ENCODE assay signal across 17 mouse cellular contexts in genomic region chr12:15981741-15982140, GRCm38 (mm10).
DNase-seq lines count a peak whose midpoint lies in the region; ATAC-seq and TF ChIP-seq lines count a peak whose summit lies in the region.
"Had no signal": no experiment of that assay in that cellular context is flagged by ENCODE, and none has a peak within 500 bp of the region (broad histone marks: within the 10 kb centered on the region; RNA-seq: fewer than 3 reads in every experiment).

No protein-coding gene starts in this region.

- no peak for TF ChIP-seq CTCF in spleen, adult 2 months (IDR thresholded peaks at IDR 0.05; ENCODE audit: extremely low read depth, insufficient read depth, insufficient read length, insufficient replicate concordance)

- no peaks in the 10 kb centered on the region for H3K4me1 ChIP-seq in spleen, adult 2 months (ENCODE audit: control insufficient read depth, insufficient read depth, insufficient read length)
- H3K4me1 ChIP-seq in hindbrain, embryonic 16.5 days (ENCODE audit: control insufficient read depth, insufficient read depth, low read depth, low read length): no peaks in the 10 kb centered on the region
- H3K4me1 ChIP-seq: forebrain, embryonic 13.5 days; intestine, embryonic 15.5 days; lung, embryonic 15.5 days had no signal

- H3K27ac ChIP-seq in spleen, adult 2 months (ENCODE audit: insufficient read depth, low read length): peak overlapping the region; percentile 79
- H3K27ac ChIP-seq in hindbrain, embryonic 16.5 days (ENCODE audit: low read depth, low read length): no peak overlapping the region
- H3K27ac ChIP-seq: forebrain, embryonic 13.5 days; intestine, embryonic 15.5 days; lung, embryonic 15.5 days had no signal

- no peak overlapping the region for H3K4me3 ChIP-seq in spleen, adult 2 months (ENCODE audit: extremely low read depth, insufficient read depth, insufficient read length)
- H3K4me3 ChIP-seq in hindbrain, embryonic 16.5 days (ENCODE audit: low read length): no peak overlapping the region
- H3K4me3 ChIP-seq: forebrain, embryonic 13.5 days; heart, embryonic 15.5 days; intestine, embryonic 15.5 days; lung, embryonic 15.5 days had no signal

- peak; percentile 7 for DNase-seq in embryo, embryonic 10.5 days (ENCODE audit: low spot score)
- no peak for DNase-seq in embryo, embryonic 11 days
- no peak for DNase-seq in spleen, adult 2 months (ENCODE audit: low read depth in 1 of 2, low spot score in 2 of 2)
- DNase-seq in spleen, postnatal 14 days (ENCODE audit: low spot score in 2 of 2): no peak
- peak; percentile 51 for DNase-seq in thymus, postnatal 0 days (ENCODE audit: low spot score)
- no peak for DNase-seq in heart, postnatal 4 days
- DNase-seq: cerebellum, adult 9-11 months; kidney, postnatal 4 days; liver; right cerebral cortex, postnatal 14 days had no signal

- WGBS in spleen, adult 2 months: 67% methylated on average over 1 of the region's 1 CpGs
- WGBS in hindbrain, embryonic 16.5 days: 41% methylated on average over 1 of the region's 1 CpGs

- H3K27me3 ChIP-seq in spleen, adult 2 months (ENCODE audit: control insufficient read depth, insufficient read depth, low read length): no peaks in the 10 kb centered on the region
- H3K27me3 ChIP-seq in hindbrain, embryonic 16.5 days (replicated peaks; ENCODE audit: control insufficient read depth, insufficient read depth, low read length): no peaks in the 10 kb centered on the region
- H3K27me3 ChIP-seq: forebrain, embryonic 13.5 days; heart, embryonic 15.5 days; intestine, embryonic 15.5 days; lung, embryonic 15.5 days had no signal

- H3K4me2 ChIP-seq in hindbrain, embryonic 16.5 days (ENCODE audit: low read length): no peak overlapping the region
- H3K4me2 ChIP-seq: forebrain, embryonic 13.5 days; heart, embryonic 15.5 days; intestine, embryonic 15.5 days; lung, embryonic 15.5 days had no signal

- H3K9ac ChIP-seq in hindbrain, embryonic 16.5 days (ENCODE audit: low read depth, low read length): no peak overlapping the region
- H3K9ac ChIP-seq: forebrain, embryonic 13.5 days; heart, embryonic 15.5 days; intestine, embryonic 15.5 days; lung, embryonic 15.5 days had no signal

- ATAC-seq in hindbrain, embryonic 16.5 days: no peak
- no peak for ATAC-seq in megakaryocyte-erythroid progenitor cell, adult 5-6 weeks (replicated peaks; ENCODE audit: low FRiP score, low TSS enrichment, poor library complexity, severe bottlenecking)
- ATAC-seq: forebrain, embryonic 13.5 days; intestine, embryonic 15.5 days; midbrain, embryonic 16.5 days had no signal

- no peaks in the 10 kb centered on the region for H3K9me3 ChIP-seq in hindbrain, embryonic 16.5 days (ENCODE audit: control insufficient read depth, low read length)
- H3K9me3 ChIP-seq: forebrain, embryonic 13.5 days; heart, embryonic 15.5 days; intestine, embryonic 15.5 days; lung, embryonic 15.5 days had no signal

- no peak for TF ChIP-seq POLR2A in spleen, adult 2 months (IDR thresholded peaks at IDR 0.05; ENCODE audit: low read depth, low read length)

- no peaks in the 10 kb centered on the region for H3K36me3 ChIP-seq in spleen, adult 2 months (ENCODE audit: control insufficient read depth, insufficient read depth, low read length)
- H3K36me3 ChIP-seq in hindbrain, embryonic 16.5 days (ENCODE audit: control insufficient read depth, insufficient read depth, low read length): no peaks in the 10 kb centered on the region
- H3K36me3 ChIP-seq: heart, embryonic 15.5 days; intestine, embryonic 15.5 days; lung, embryonic 15.5 days had no signal

Comparison
In these comparisons a context has a peak if more than half of its experiments do, and no peak if none do; other contexts are left out.
1. DNase-seq: peak in embryo, embryonic 10.5 days (single experiment) and thymus, postnatal 0 days (single experiment); none in embryo, embryonic 11 days (single experiment), spleen, adult 2 months (0 of 2), spleen, postnatal 14 days (0 of 2) and heart, postnatal 4 days (single experiment).